Mouse (Mus musculus) heart, embryonic 13.5 days (tissue): ENCODE measurements around the gene Gmpr. TPM values are rescaled to one million over a fixed set of nuclear protein-coding genes. Genes with fewer than 3 reads are reported as not detected.

ENCODE experiments used
- ATAC-seq: fragments of 200-750 bp; cut with Nextera tagmentation; 2 replicates; pipeline ENCODE4 v1.8.0; 2017; ENCODE audit warnings: moderate TSS enrichment; ENCODE audit not compliant: insufficient number of reproducible peaks, low FRiP score, low TSS enrichment; ENCODE audit errors: extremely low read depth
- H3K27ac ChIP-seq: fragments of 300-500 bp; sonication (generic); replicated peaks from 2 replicates; pipeline ENCODE4 v1.5.1; 2015; ENCODE audit warnings: moderate library complexity, mild to moderate bottlenecking, inconsistent platforms
- H3K27me3 ChIP-seq: fragments of 300-500 bp; sonication (generic); replicated peaks from 2 replicates; pipeline ENCODE4 v1.6.1; 2015; ENCODE audit warnings: mild to moderate bottlenecking, inconsistent platforms
- H3K36me3 ChIP-seq: fragments of 300-500 bp; sonication (generic); 2 replicates; pipeline ENCODE4 v1.6.1; 2015; ENCODE audit warnings: mild to moderate bottlenecking, inconsistent platforms
- H3K4me1 ChIP-seq: fragments of 300-500 bp; sonication (generic); 2 replicates; pipeline ENCODE4 v1.6.1; 2015; ENCODE audit warnings: inconsistent platforms
- H3K4me2 ChIP-seq: fragments of 300-500 bp; sonication (generic); 2 replicates; pipeline ENCODE4 v1.6.1; 2015; ENCODE audit warnings: inconsistent platforms, mild to moderate bottlenecking, moderate library complexity
- H3K4me3 ChIP-seq: fragments of 300-500 bp; sonication (generic); 2 replicates; pipeline ENCODE4 v1.5.1; 2015; ENCODE audit warnings: moderate library complexity, mild to moderate bottlenecking, inconsistent platforms
- H3K9ac ChIP-seq: fragments of 300-500 bp; sonication (generic); 2 replicates; pipeline ENCODE4 v1.6.1; 2015; ENCODE audit warnings: inconsistent platforms, mild to moderate bottlenecking, moderate library complexity
- H3K9me3 ChIP-seq: fragments of 300-500 bp; sonication (generic); 2 replicates; pipeline ENCODE4 v1.6.1; 2016; ENCODE audit warnings: inconsistent platforms
- WGBS: fragments of 180-500 bp; shearing (Covaris S2); methylation state at CpG from one replicate; pipeline ENCODE4 v1.1.7; 2015; ENCODE audit warnings: mixed read lengths; 5-methylcytosine and 5-hydroxymethylcytosine counted together
- polyA plus RNA-seq: library from polyadenylated mRNA; unstranded; fragments of >200 nt; fragmentation: Nextera tagmentation; extraction: Ambion mirVana; gene quantifications from 2 replicates; pipeline ENCODE4 v1.2.1, GENCODE M21; 2015

The Gmpr gene
- 179 and 199 TPM in 2 replicates for polyA plus RNA-seq

DNA sequence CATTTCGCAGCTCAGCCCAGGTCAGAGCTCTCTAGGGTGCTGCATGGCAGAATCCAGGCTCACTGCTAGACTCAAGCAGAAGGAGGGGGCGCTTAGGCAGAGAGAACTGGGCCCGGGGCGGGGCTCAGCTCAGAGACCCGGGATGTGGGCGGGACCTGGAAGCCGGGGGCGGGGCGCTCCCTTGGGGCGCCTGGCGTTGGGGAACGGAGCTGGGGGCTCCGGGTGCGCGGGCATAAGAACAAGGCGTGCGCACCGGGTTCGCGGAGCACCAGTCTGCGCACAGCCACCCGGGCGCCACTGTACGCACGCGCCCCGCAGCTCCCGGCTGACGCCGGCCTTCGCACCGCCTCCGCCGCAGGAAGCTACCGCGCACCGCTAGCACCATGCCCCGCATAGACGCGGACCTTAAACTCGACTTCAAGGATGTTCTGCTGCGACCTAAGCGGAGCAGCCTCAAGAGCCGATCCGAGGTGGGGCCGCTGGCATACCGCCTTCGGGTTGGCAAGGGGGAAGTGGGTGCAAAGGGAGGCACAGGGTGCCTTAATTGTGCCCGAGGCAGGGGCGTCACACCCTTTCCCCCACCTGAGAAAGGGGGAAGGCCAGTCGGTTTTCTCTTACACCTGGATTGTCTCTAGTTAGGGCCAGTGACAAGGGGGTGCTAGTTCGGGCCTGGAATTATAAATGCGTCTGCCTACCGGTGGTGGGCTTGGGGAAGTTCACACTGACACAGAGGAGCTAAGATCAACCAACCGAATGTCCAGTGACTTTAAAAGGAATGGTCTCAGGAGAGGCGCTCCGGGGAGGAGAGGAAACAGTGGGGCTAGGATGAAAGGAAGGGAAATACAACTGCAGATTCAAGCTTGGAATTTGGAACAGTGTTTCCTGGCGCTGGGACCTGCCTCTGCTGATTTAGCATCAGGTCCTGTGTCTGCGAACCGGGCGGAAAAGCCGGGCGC is at the start of gene Gmpr:
Gene Gmpr (plus strand): TSS at position 171 of the 956 bp plus-strand sequence.
- Histone ChIP-seq H3K4me2 (peak within 1 kb of the TSS; percentile 91), H3K27ac (peak within 1 kb of the TSS; percentile 97), H3K9me3 (peaks cover 4% of the 10 kb centered on the region; the same call in 1 of the 2 replicates), H3K27me3 (no peaks in the 10 kb centered on the region), H3K36me3 (no peaks in the 10 kb centered on the region), H3K4me1 (peaks cover 43% of the 10 kb centered on the region), H3K4me3 (peak within 1 kb of the TSS; percentile 81), H3K9ac (peak within 1 kb of the TSS; percentile 95)
- peak; percentile 80 for ATAC-seq
- WGBS = 1% methylated on average over 63 of the region's 63 CpGs

- H3K9ac ChIP-seq = no peak overlapping the region
- peaks cover 31% of the 10 kb centered on the region for H3K4me1 ChIP-seq
- H3K4me2 ChIP-seq = no peak overlapping the region
- no peak overlapping the region for H3K4me3 ChIP-seq
- no peak for ATAC-seq
- H3K9me3 ChIP-seq = no peaks in the 10 kb centered on the region
- WGBS = 79% methylated on average over 7 of the region's 7 CpGs
- no peaks in the 10 kb centered on the region for H3K27me3 ChIP-seq
- H3K27ac ChIP-seq = no peak overlapping the region
- no peaks in the 10 kb centered on the region for H3K36me3 ChIP-seq
These were observed 49.8 kb upstream of the Gmpr start for GRCm38 (mm10) chr13:45457459-45457858.

DNA sequence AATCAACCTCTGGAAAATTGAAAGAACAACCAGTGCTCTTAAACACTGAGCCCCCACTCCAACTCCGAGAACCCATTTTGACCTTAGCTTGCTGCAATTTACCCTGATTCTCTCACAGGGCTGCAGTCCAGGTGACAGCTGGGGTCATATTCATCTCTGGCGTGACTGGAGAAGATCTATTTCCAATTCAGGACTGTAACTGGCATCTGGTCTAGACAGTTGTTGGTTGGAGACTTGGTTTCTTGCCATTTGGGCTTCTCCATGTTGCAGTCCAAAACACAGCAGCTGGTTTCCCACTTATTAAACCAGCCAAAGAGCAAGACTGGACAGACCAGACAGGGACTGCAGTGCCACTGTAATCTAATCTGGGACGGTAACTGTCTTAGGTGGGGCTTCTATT is 47.1 kb upstream of the Gmpr start:
- H3K9ac ChIP-seq = no peak overlapping the region
- no peak for ATAC-seq
- no peak overlapping the region for H3K4me3 ChIP-seq
- peaks cover 8% of the 10 kb centered on the region for H3K4me1 ChIP-seq
- H3K4me2 ChIP-seq = no peak overlapping the region
- H3K36me3 ChIP-seq = no peaks in the 10 kb centered on the region
- 79% methylated on average over 3 of the region's 3 CpGs for WGBS
- no peaks in the 10 kb centered on the region for H3K27me3 ChIP-seq
- H3K9me3 ChIP-seq = no peaks in the 10 kb centered on the region
- no peak overlapping the region for H3K27ac ChIP-seq

GRCm38 (mm10) chr13:45461370-45461958 is 45.8 kb upstream of the Gmpr start:
- H3K4me1 ChIP-seq = no peaks in the 10 kb centered on the region
- no peaks in the 10 kb centered on the region for H3K9me3 ChIP-seq
- no peak for ATAC-seq
- 65% methylated on average over 14 of the region's 14 CpGs for WGBS
- H3K27ac ChIP-seq = no peak overlapping the region
- no peaks in the 10 kb centered on the region for H3K27me3 ChIP-seq
- H3K36me3 ChIP-seq = no peaks in the 10 kb centered on the region
- no peak overlapping the region for H3K4me2 ChIP-seq
- no peak overlapping the region for H3K4me3 ChIP-seq
- H3K9ac ChIP-seq = no peak overlapping the region

DNA sequence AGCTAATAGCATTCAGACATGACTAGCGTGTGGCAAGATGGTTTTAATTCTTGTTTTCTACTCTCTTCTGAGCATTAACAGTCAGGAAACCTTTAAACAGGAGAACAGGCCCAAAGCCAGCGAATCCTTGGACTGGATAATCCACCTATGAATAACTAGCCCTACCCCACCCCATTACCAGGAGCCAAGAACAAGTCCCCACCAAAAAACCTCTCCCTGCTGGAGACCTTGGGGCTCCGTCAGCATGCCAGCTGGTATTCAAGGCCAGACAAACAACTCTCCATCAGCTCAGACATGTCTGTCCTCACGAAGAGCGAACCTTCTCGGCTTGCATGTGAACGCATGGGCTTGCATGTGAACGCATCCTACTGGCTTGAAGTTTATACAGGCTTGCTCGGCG is 41.6 kb upstream of the Gmpr start:
- H3K9me3 ChIP-seq = no peaks in the 10 kb centered on the region
- no peak overlapping the region for H3K4me3 ChIP-seq
- 85% methylated on average over 10 of the region's 10 CpGs for WGBS
- ATAC-seq = no peak
- no peak overlapping the region for H3K9ac ChIP-seq
- H3K4me1 ChIP-seq = peaks cover 12% of the 10 kb centered on the region
- no peak overlapping the region for H3K27ac ChIP-seq
- H3K4me2 ChIP-seq = no peak overlapping the region
- no peaks in the 10 kb centered on the region for H3K27me3 ChIP-seq
- no peaks in the 10 kb centered on the region for H3K36me3 ChIP-seq

DNA sequence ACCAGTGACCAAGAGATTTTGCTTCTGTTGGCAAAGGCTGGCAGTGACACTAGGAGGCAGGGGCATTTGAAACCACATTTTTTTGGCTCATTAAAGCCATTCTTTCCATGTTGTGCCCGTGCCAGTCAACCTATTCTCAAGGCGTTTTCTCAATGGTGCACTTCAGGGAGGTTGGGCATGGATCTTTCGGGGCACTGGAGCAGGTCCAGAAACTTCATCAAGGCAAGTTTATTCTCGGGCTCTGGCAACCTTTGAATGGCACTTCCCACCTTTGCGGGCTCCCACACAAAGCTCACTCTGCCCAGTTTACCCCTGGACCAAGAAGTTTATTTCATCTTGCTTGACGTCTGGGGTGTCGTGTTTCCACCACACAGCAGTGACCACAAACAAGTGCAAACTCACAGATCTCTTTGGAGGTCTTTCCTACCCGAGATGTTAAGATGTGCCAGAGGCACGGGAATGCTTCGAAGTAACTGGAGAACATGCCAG is 41.2 kb upstream of the Gmpr start:
- no peak overlapping the region for H3K27ac ChIP-seq
- ATAC-seq = no peak
- H3K4me1 ChIP-seq = peaks cover 12% of the 10 kb centered on the region
- no peak overlapping the region for H3K4me3 ChIP-seq
- H3K36me3 ChIP-seq = no peaks in the 10 kb centered on the region
- H3K9ac ChIP-seq = no peak overlapping the region
- no peaks in the 10 kb centered on the region for H3K9me3 ChIP-seq
- H3K27me3 ChIP-seq = no peaks in the 10 kb centered on the region
- no peak overlapping the region for H3K4me2 ChIP-seq
- 64% methylated on average over 10 of the region's 10 CpGs for WGBS

- Histone ChIP-seq H3K36me3 (no peaks in the 10 kb centered on the region), H3K4me2 (no peak overlapping the region), H3K9ac (no peak overlapping the region), H3K4me3 (no peak overlapping the region), H3K27me3 (no peaks in the 10 kb centered on the region), H3K9me3 (no peaks in the 10 kb centered on the region), H3K4me1 (peaks cover 12% of the 10 kb centered on the region), H3K27ac (no peak overlapping the region)
- 75% methylated on average over 5 of the region's 5 CpGs for WGBS
- no peak for ATAC-seq
These were observed 38.5 kb upstream of the Gmpr start for GRCm38 (mm10) chr13:45468751-45469150.

- Histone ChIP-seq H3K36me3 (no peaks in the 10 kb centered on the region), H3K9me3 (no peaks in the 10 kb centered on the region), H3K27ac (no peak overlapping the region), H3K9ac (no peak overlapping the region), H3K27me3 (no peaks in the 10 kb centered on the region), H3K4me2 (no peak overlapping the region), H3K4me1 (peaks cover 12% of the 10 kb centered on the region), H3K4me3 (no peak overlapping the region)
- no peak for ATAC-seq
- 49% methylated on average over 19 of the region's 19 CpGs for WGBS
These were observed 37.6 kb upstream of the Gmpr start for GRCm38 (mm10) chr13:45469481-45470301.

- no peak overlapping the region for H3K9ac ChIP-seq
- no peak overlapping the region for H3K4me2 ChIP-seq
- 70% methylated on average over 10 of the region's 10 CpGs for WGBS
- H3K36me3 ChIP-seq = no peaks in the 10 kb centered on the region
- no peaks in the 10 kb centered on the region for H3K27me3 ChIP-seq
- ATAC-seq = no peak
- H3K4me1 ChIP-seq = peaks cover 15% of the 10 kb centered on the region
- H3K9me3 ChIP-seq = no peaks in the 10 kb centered on the region
- H3K4me3 ChIP-seq = no peak overlapping the region
- no peak overlapping the region for H3K27ac ChIP-seq
These were observed 33.9 kb upstream of the Gmpr start for GRCm38 (mm10) chr13:45473311-45473710.

DNA sequence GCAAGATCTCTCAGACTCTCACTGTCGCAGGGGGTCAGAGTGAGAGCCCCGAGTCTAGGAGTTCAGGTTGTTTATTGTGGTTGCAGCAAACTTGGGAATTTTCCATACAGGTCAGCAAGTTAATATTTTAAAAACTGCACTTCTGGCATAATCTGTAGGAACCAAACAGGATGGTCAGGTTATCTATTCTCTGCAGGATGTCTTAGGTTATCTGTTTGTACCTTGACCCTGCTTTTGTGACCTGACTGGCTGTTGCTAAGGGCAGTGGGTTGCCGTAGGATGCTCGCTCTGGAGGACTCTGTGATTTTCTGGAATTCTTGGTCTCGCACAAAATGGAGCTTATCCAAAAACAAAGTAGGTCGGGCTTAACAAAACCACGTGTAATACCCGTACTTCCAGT is 31.9 kb upstream of the Gmpr start:
- H3K9me3 ChIP-seq = no peaks in the 10 kb centered on the region
- no peak overlapping the region for H3K27ac ChIP-seq
- no peak for ATAC-seq
- no peaks in the 10 kb centered on the region for H3K36me3 ChIP-seq
- H3K9ac ChIP-seq = no peak overlapping the region
- H3K4me2 ChIP-seq = no peak overlapping the region
- 70% methylated on average over 8 of the region's 8 CpGs for WGBS
- H3K27me3 ChIP-seq = no peaks in the 10 kb centered on the region
- H3K4me1 ChIP-seq = peaks cover 10% of the 10 kb centered on the region
- no peak overlapping the region for H3K4me3 ChIP-seq

GRCm38 (mm10) chr13:45477183-45477582 is 30.1 kb upstream of the Gmpr start:
- ATAC-seq = no peak
- 32% methylated on average over 3 of the region's 3 CpGs for WGBS
- Histone ChIP-seq H3K27me3 (no peaks in the 10 kb centered on the region), H3K4me1 (peaks cover 16% of the 10 kb centered on the region), H3K4me3 (no peak overlapping the region), H3K4me2 (no peak overlapping the region), H3K9ac (no peak overlapping the region), H3K9me3 (no peaks in the 10 kb centered on the region), H3K27ac (no peak overlapping the region), H3K36me3 (no peaks in the 10 kb centered on the region)
